Mouse (Mus musculus) cerebellum, postnatal 4 days (tissue): ENCODE data around the gene Olfr91.
"Not testable (repeated sequence)": the region's sequence is repeated elsewhere in the genome, so short reads cannot be mapped to it uniquely, and the experiment has no call there.

Experiments used
- DNase-seq, 2 experiments: peaks; one replicate each; pipeline ENCODE4 v3.0.0; 2022; ENCODE audit warnings: low spot score in 2 of 2, mixed read lengths in 1 of 2

The Olfr91 gene

GRCm38 (mm10) chr17:37098178-37098577, at the start of gene Olfr91:
Gene Olfr91, minus strand, starts transcription at chr17:37098278.
- no peak for DNase-seq

- DNase-seq: not testable (repeated sequence)
Measured at GRCm38 (mm10) chr17:37131366-37131765, 33.3 kb upstream of the Olfr91 start.

GRCm38 (mm10) chr17:37119988-37120387, 21.9 kb upstream of the Olfr91 start, which contains the start of gene Olfr92:
Gene Olfr92, minus strand, starts transcription at chr17:37120088.
- DNase-seq: no peak

DNA sequence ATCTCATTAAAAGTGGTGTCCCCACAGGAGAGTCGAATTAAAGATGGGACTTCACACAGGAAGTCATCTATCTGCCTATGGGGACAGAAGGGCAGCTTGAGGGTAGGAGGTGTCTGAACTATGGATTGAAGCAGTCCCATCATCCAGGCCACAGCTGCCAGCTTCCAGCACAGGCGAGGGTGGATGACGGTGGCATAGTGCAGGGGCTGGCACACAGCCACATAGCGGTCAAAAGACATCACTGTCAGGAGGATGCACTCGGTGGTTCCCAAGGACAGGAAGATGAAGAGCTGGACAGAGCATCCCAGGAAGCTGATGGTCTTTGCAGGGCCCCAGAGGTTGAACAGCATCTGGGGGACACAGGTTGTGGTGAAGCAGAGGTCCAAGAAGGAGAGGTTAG, 4.8 kb downstream of the Olfr91 start:
- DNase-seq: peak in 1 of 2 experiments; percentile 87

GRCm38 (mm10) chr17:37092198-37092597, 5.9 kb downstream of the Olfr91 start:
- DNase-seq: no peak

GRCm38 (mm10) chr17:37088399-37088798, 9.7 kb downstream of the Olfr91 start, which contains the start of gene Olfr90:
Gene Olfr90, minus strand, starts transcription at chr17:37088499.
- DNase-seq: no peak

DNA sequence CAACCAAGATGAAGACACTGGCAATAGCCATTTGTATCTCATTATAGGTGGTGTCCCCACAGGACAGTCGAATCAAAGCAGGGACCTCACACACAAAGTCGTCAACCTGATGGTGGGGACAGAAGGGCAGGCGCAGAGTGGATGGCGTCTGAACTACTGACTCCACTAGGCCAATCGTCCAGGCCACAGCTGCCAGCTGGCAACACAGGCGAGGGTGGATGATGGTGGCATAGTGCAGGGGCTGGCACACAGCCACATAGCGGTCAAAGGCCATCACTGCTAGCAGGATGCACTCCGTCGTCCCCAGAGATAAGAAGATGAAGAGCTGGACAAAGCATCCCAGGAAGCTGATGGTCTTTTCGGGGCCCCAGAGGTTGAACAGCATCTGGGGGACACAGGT, 12.5 kb downstream of the Olfr91 start:
- DNase-seq: peak in 1 of 2 experiments; percentile 48

DNA sequence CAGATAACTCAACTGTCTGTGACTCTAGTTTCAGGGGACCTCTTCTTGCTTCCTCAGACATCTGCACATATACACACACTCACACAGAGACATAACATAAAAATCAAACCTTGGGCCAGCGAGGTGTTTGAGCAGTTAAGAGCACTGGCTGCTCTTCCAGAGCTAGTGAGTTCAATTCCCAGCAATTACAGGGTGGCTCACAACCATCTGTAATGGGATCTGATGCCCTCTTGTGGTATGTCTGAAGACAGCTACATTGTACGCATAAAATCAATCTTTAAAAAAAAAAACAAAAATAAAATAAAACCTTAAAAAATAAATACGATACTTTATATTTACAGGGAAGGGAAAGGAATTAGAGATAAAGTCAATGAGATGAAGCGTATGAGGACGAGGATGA, 13.4 kb downstream of the Olfr91 start:
- no peak for DNase-seq

DNA sequence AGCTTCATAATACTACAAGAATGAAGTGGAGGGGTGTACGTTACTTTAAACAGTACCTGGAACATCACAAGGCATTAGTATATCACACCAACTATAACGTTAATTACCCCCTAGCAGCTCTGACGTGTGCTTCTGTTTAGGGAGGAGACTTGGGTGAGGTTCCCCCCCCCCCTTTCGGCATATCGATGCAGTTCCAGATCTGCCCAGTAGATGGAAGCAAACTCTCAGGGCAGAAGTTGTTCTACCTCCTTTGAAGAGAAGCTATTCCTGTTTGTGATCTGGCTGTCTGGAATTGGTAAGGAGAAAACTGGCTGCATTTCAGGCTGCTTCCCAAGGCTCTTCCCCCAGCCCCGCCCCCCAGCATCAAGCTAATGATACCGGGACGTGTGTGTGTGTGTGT, 14.8 kb downstream of the Olfr91 start:
- DNase-seq: peak in 1 of 2 experiments; percentile 69

DNA sequence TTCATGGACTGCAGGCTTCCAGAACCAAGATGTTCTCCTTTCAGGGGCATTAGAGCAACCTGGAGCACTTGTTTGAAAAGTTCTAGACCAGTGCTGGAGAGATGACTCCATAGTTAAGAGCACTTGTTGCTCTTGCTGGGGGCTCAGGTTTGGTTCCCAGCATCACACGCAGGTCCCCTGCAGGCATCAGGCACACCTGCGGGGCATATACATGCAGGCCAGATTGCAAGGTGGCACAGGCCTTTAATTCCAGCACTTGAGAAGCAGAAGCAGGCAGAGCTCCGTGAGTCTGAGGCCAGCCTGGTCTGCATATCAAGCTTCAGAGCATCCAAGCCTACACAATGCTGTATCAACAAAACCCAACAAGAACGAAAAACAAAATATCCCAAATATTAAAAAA, 16.4 kb downstream of the Olfr91 start:
- no peak for DNase-seq

GRCm38 (mm10) chr17:37080119-37080518, 18.0 kb downstream of the Olfr91 start:
- no peak for DNase-seq

DNA sequence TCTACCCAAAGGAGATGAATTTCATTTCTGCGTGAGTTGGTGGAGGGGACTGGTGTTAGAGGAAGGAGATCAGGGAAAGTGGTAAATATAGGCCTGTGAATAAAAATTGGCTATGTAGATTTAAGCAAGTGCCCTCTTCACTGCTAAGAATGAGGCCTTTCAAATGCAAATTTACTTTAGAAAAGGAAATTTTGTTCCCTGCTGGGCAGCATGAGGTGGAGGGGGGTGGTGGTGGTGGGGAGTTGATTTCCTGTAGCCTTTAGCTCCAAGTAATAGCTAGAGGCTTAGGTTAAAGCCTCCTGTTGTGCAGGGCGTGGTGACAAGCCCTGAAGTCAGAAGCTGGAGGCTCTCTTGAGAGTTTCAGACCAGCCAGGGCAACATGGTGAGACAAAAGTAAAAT, 19.1 kb downstream of the Olfr91 start:
- DNase-seq: no peak

DNA sequence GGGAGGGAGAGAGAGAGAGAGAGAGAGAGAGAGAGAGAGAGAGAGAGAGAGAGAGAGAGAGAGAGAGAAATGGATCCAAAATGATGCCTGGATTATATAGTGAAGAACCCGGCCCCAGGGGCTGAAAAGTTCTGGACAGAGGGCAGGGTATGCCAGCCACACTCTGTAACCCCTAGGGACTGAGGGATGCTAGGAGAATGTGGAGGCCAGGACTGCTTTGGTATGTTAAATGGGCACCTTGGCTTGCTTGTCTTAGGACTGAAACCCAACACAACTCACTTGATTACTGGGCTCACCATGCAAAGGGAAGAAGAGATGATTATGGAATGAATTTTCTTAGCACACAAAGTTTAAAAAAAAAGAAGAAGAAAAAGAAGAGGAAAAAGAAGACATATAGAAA, 19.9 kb downstream of the Olfr91 start:
- DNase-seq: no peak

GRCm38 (mm10) chr17:37075766-37076165, 22.3 kb downstream of the Olfr91 start:
- DNase-seq: no peak

GRCm38 (mm10) chr17:37075181-37075580, 22.9 kb downstream of the Olfr91 start:
- no peak for DNase-seq

GRCm38 (mm10) chr17:37072730-37073276, 25.3 kb downstream of the Olfr91 start:
- no peak for DNase-seq

DNA sequence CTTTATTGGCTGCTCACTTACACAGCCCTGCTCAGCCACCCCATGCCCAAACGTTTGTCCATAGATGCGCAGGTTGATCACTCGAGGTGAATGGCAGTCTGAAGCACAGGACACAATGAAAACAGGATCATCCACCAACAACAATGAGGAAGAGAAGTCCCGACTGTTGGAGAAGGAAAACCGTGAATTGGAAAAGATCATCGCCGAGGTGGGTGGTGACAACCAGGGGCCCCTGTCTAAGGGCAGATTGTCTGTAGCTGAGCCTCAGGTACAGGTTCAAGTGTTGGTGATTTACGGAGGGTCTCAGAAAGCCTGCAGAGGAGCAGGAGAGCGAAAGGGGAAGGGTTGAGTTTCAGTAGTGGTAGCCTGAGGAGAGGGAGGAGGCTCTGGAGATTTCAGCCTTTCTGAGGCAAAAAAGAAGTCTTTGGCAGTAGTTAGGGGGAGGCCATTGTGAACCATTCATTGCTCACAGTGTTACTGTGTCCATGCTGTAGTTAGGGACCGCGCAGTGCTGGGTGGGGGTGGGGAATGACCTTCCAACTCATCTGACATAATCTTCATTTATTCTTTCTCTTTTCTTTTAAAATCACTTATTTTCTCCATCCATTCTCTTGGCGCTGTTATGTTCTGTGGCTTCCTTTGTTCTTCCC, 25.9 kb downstream of the Olfr91 start:
- no peak for DNase-seq

- no peak for DNase-seq
Measured at GRCm38 (mm10) chr17:37070121-37070520, 28.0 kb downstream of the Olfr91 start.

- no peak for DNase-seq
Measured at GRCm38 (mm10) chr17:37067861-37068260, 30.2 kb downstream of the Olfr91 start.

DNA sequence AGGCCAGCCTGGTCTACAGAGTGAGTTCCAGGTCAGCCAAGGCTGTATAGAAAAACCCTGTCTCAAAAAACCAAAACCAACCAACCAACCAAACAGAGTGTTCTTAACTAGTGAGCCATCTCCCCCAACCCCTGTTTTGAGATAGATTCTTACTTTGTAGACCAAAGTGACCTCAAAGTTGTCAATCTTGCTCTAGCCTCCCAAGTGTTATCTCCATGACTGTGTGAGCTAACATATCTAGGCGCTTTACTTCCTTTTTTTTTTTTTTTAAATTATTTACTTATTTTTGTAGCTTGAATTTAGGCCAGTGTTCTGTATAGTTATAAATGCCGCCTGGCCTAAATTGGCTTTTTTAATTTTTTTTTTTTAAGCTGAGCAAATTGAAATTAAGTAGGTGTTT, 32.1 kb downstream of the Olfr91 start:
- DNase-seq: no peak

GRCm38 (mm10) chr17:37063686-37064495, 34.2 kb downstream of the Olfr91 start:
- DNase-seq: no peak

- no peak for DNase-seq
Measured at GRCm38 (mm10) chr17:37063063-37063462, 35.0 kb downstream of the Olfr91 start.
